Comparison of ENCODE assay signal across 12 mouse cellular contexts in genomic region chr3:116577286-116577685, GRCm38 (mm10). TPM values are rescaled to one million over a fixed set of nuclear protein-coding genes. Genes with fewer than 3 reads are reported as not detected.
DNase-seq lines count a peak whose midpoint lies in the region; ATAC-seq and TF ChIP-seq lines count a peak whose summit lies in the region.
"Had no signal": no experiment of that assay in that cellular context is flagged by ENCODE, and none has a peak within 500 bp of the region (broad histone marks: within the 10 kb centered on the region; RNA-seq: fewer than 3 reads in every experiment).

No protein-coding gene starts in this region.

- TF ChIP-seq CTCF in gastrocnemius, adult 2 months (IDR thresholded peaks at IDR 0.05) = peak; percentile 23; the same call in 1 of the 2 replicates
- TF ChIP-seq CTCF in lung, postnatal 0 days (IDR thresholded peaks at IDR 0.05) = peak; percentile 62
- peak; percentile 66 for TF ChIP-seq CTCF in liver, postnatal 0 days (IDR thresholded peaks at IDR 0.05; ENCODE audit: low read depth)

- no peak overlapping the region for H3K9ac ChIP-seq in lung, postnatal 0 days (replicated peaks; ENCODE audit: low read depth)
- no peak overlapping the region for H3K9ac ChIP-seq in liver, postnatal 0 days (replicated peaks)
- no peak overlapping the region for H3K9ac ChIP-seq in forebrain, embryonic 14.5 days (ENCODE audit: low read length)
- H3K9ac ChIP-seq: heart, embryonic 13.5 days; limb, embryonic 13.5 days; midbrain, embryonic 12.5 days had no signal

- WGBS in lung, postnatal 0 days = 51% methylated on average over 3 of the region's 3 CpGs
- 42% methylated on average over 3 of the region's 3 CpGs for WGBS in liver, postnatal 0 days (ENCODE audit: insufficient replicate concordance)
- WGBS in forebrain, embryonic 14.5 days = 59% methylated on average over 3 of the region's 3 CpGs

- H3K4me2 ChIP-seq in lung, postnatal 0 days (replicated peaks; ENCODE audit: low read depth, low read length) = no peak overlapping the region
- no peak overlapping the region for H3K4me2 ChIP-seq in liver, postnatal 0 days (ENCODE audit: low read depth, low read length)
- no peak overlapping the region for H3K4me2 ChIP-seq in forebrain, embryonic 14.5 days (ENCODE audit: low read length)
- H3K4me2 ChIP-seq: heart, embryonic 13.5 days; limb, embryonic 13.5 days; midbrain, embryonic 12.5 days had no signal

- DNase-seq in gastrocnemius, adult 2 months = no peak
- no peak for DNase-seq in gastrocnemius, postnatal 36 days
- no peak for DNase-seq in lung, postnatal 0 days (ENCODE audit: low spot score)
- DNase-seq in lung, postnatal 14 days = no peak
- peak; percentile 86 for DNase-seq in R1 (ENCODE audit: low read depth, low spot score)
- no peak for DNase-seq in liver, postnatal 0 days
- no peak for DNase-seq in heart, adult 18-20 months
- no peak for DNase-seq in forebrain, embryonic 14.5 days (ENCODE audit: low spot score)
- DNase-seq: cerebellum, adult 8-10 months had no signal

- peaks cover 4% of the 10 kb centered on the region; the same call in 1 of the 2 replicates for H3K36me3 ChIP-seq in lung, postnatal 0 days (ENCODE audit: insufficient read depth, low read length)
- H3K36me3 ChIP-seq in liver, postnatal 0 days (replicated peaks; ENCODE audit: insufficient read depth, low read length) = peaks cover 18% of the 10 kb centered on the region
- peaks cover 21% of the 10 kb centered on the region for H3K36me3 ChIP-seq in forebrain, embryonic 14.5 days (ENCODE audit: control insufficient read depth, insufficient read depth, low read length)

- H3K27ac ChIP-seq in gastrocnemius, adult 2 months = no peak overlapping the region
- H3K27ac ChIP-seq in lung, postnatal 0 days (ENCODE audit: low read length) = no peak overlapping the region
- H3K27ac ChIP-seq in liver, postnatal 0 days (ENCODE audit: low read depth) = no peak overlapping the region
- no peak overlapping the region for H3K27ac ChIP-seq in forebrain, embryonic 14.5 days (ENCODE audit: low read depth, low read length)
- H3K27ac ChIP-seq: heart, embryonic 13.5 days; limb, embryonic 13.5 days; midbrain, embryonic 12.5 days had no signal

- intact Hi-C loops in gastrocnemius, adult 2 months (cut with DNase I) = no loop called here
- intact Hi-C loops in gastrocnemius, postnatal 36 days (cut with DNase I) = no loop called here

- no peaks in the 10 kb centered on the region for H3K27me3 ChIP-seq in lung, postnatal 0 days (replicated peaks; ENCODE audit: insufficient read depth, low read length)
- no peaks in the 10 kb centered on the region for H3K27me3 ChIP-seq in liver, postnatal 0 days (ENCODE audit: insufficient read depth, low read length)
- H3K27me3 ChIP-seq in forebrain, embryonic 14.5 days (replicated peaks; ENCODE audit: control insufficient read depth, insufficient read depth, low read length) = no peaks in the 10 kb centered on the region
- H3K27me3 ChIP-seq: heart, embryonic 13.5 days; limb, embryonic 13.5 days; midbrain, embryonic 12.5 days had no signal

- TF ChIP-seq EP300 in lung, postnatal 0 days (IDR thresholded peaks at IDR 0.05) = no peak
- TF ChIP-seq EP300 in liver, postnatal 0 days (IDR thresholded peaks at IDR 0.05; ENCODE audit: low read depth) = no peak

- no peak overlapping the region for H3K4me3 ChIP-seq in gastrocnemius, adult 2 months
- no peak overlapping the region for H3K4me3 ChIP-seq in lung, postnatal 0 days (ENCODE audit: low read depth, low read length)
- no peak overlapping the region for H3K4me3 ChIP-seq in liver, postnatal 0 days (ENCODE audit: low read depth, low read length)
- no peak overlapping the region for H3K4me3 ChIP-seq in forebrain, embryonic 14.5 days (ENCODE audit: low read depth, low read length)
- H3K4me3 ChIP-seq: heart, embryonic 13.5 days; limb, embryonic 13.5 days; midbrain, embryonic 12.5 days had no signal

- no peaks in the 10 kb centered on the region for H3K9me3 ChIP-seq in lung, postnatal 0 days (ENCODE audit: low read length)
- no peaks in the 10 kb centered on the region for H3K9me3 ChIP-seq in liver, postnatal 0 days (ENCODE audit: low read length)
- H3K9me3 ChIP-seq in forebrain, embryonic 14.5 days (replicated peaks; ENCODE audit: control insufficient read depth, low read length) = no peaks in the 10 kb centered on the region
- H3K9me3 ChIP-seq: heart, embryonic 13.5 days; limb, embryonic 13.5 days; midbrain, embryonic 12.5 days had no signal

- H3K4me1 ChIP-seq in lung, postnatal 0 days (ENCODE audit: insufficient read depth, low read depth, low read length) = no peaks in the 10 kb centered on the region
- no peaks in the 10 kb centered on the region for H3K4me1 ChIP-seq in liver, postnatal 0 days (ENCODE audit: insufficient read depth)
- H3K4me1 ChIP-seq in forebrain, embryonic 14.5 days (ENCODE audit: control insufficient read depth, insufficient read depth, low read length) = no peaks in the 10 kb centered on the region
- H3K4me1 ChIP-seq: heart, embryonic 13.5 days; limb, embryonic 13.5 days; midbrain, embryonic 12.5 days had no signal

- no peak for ATAC-seq in lung, postnatal 0 days
- no peak for ATAC-seq in liver, postnatal 0 days
- no peak for ATAC-seq in forebrain, embryonic 14.5 days

RNA-seq across cellular contexts. Expression of gene Lrrc39, which starts 14.5 kb away (rescaled TPM):
- 10 to 100 TPM; 50.7 to 64.4 TPM for total RNA-seq in gastrocnemius, adult 2 months (2021)
- total RNA-seq in gastrocnemius, postnatal 36 days (2021) = 10 to 100 TPM; 49.4 to 55.3 TPM
- 0.42 and 0.61 TPM in 2 replicates for polyA plus RNA-seq in lung, postnatal 0 days (2015; fragmentation: Nextera tagmentation; extraction: Ambion mirVana)
- polyA plus RNA-seq in liver, postnatal 0 days (2015; fragmentation: Nextera tagmentation; extraction: Ambion mirVana) = 1.6 and 1.9 TPM in 2 replicates
- 10 to 100 TPM; 75.5 to 77.6 TPM for total RNA-seq in heart, adult 18-20 months (2021)
- polyA plus RNA-seq in forebrain, embryonic 14.5 days (2014; fragmentation: Nextera tagmentation; extraction: Ambion mirVana) = 0.17 and 0.28 TPM in 2 replicates

RNA-seq across cellular contexts. Expression of gene Sass6, which starts 17.5 kb away (rescaled TPM):
- total RNA-seq in gastrocnemius, adult 2 months (2021) = 1 to 10 TPM; 1.8 to 3.5 TPM
- total RNA-seq in gastrocnemius, postnatal 36 days (2021) = 1 to 10 TPM; 2.2 to 2.4 TPM
- polyA plus RNA-seq in lung, postnatal 0 days (2015; fragmentation: Nextera tagmentation; extraction: Ambion mirVana) = 3.7 and 4.2 TPM in 2 replicates
- polyA plus RNA-seq in liver, postnatal 0 days (2015; fragmentation: Nextera tagmentation; extraction: Ambion mirVana) = 6.5 and 7.4 TPM in 2 replicates
- 1 to 10 TPM; 1.6 to 2.2 TPM for total RNA-seq in heart, adult 18-20 months (2021)
- polyA plus RNA-seq in forebrain, embryonic 14.5 days (2014; fragmentation: Nextera tagmentation; extraction: Ambion mirVana) = 15.0 and 18.2 TPM in 2 replicates

RNA-seq across cellular contexts. Expression of gene Trmt13, which starts 37.1 kb away (rescaled TPM):
- 1 to 10 TPM; 6.2 TPM for total RNA-seq in gastrocnemius, adult 2 months (2021)
- total RNA-seq in gastrocnemius, postnatal 36 days (2021) = 1 to 10 TPM; 3.9 to 5.3 TPM
- polyA plus RNA-seq in lung, postnatal 0 days (2015; fragmentation: Nextera tagmentation; extraction: Ambion mirVana) = 15.0 and 17.0 TPM in 2 replicates
- 7.4 and 7.6 TPM in 2 replicates for polyA plus RNA-seq in liver, postnatal 0 days (2015; fragmentation: Nextera tagmentation; extraction: Ambion mirVana)
- total RNA-seq in heart, adult 18-20 months (2021) = 1 to 10 TPM; 4.8 to 5.3 TPM
- polyA plus RNA-seq in forebrain, embryonic 14.5 days (2014; fragmentation: Nextera tagmentation; extraction: Ambion mirVana) = 14.1 and 19.6 TPM in 2 replicates
